Mouse (Mus musculus): ENCODE data around the gene Pabpn1.
A peak's percentile ranks its signal among the peaks of the same experiment; 100 is the strongest.
"Not testable (repeated sequence)": the region's sequence is repeated elsewhere in the genome, so short reads cannot be mapped to it uniquely, and the experiment has no call there.

The Pabpn1 gene

GRCm38 (mm10) chr14:54936831-54937160, 44.5 kb downstream of the Pabpn1 start:
- DNase-seq (ENCODE audit: low spot score in 2 of 2) = no peak

GRCm38 (mm10) chr14:54937361-54938182, 45.3 kb downstream of the Pabpn1 start:
- no peak for DNase-seq (ENCODE audit: low spot score in 2 of 2)

GRCm38 (mm10) chr14:54938431-54939219, 46.3 kb downstream of the Pabpn1 start:
- no peak for DNase-seq (ENCODE audit: low spot score in 2 of 2)

GRCm38 (mm10) chr14:54939434-54940175, 47.3 kb downstream of the Pabpn1 start:
- peak in 1 of 2 experiments; percentile 14 for DNase-seq (ENCODE audit: low spot score in 2 of 2)

GRCm38 (mm10) chr14:54940176-54940530, 47.9 kb downstream of the Pabpn1 start:
- no peak for DNase-seq (ENCODE audit: low spot score in 2 of 2)

- DNase-seq (ENCODE audit: low spot score in 2 of 2) = no peak
Measured at GRCm38 (mm10) chr14:54941024-54941978, 49.0 kb downstream of the Pabpn1 start.

GRCm38 (mm10) chr14:54942479-54942878, 50.2 kb downstream of the Pabpn1 start:
- DNase-seq (ENCODE audit: low spot score in 2 of 2) = no peak

GRCm38 (mm10) chr14:54943971-54944370, 51.7 kb downstream of the Pabpn1 start:
- DNase-seq (ENCODE audit: low spot score in 2 of 2) = no peak

GRCm38 (mm10) chr14:54944939-54945338, 52.6 kb downstream of the Pabpn1 start:
- DNase-seq (ENCODE audit: low spot score in 2 of 2) = no peak

- no peak for DNase-seq (ENCODE audit: low spot score in 2 of 2)
Measured at GRCm38 (mm10) chr14:54945975-54946704, 53.8 kb downstream of the Pabpn1 start.

GRCm38 (mm10) chr14:54947008-54947407, 54.7 kb downstream of the Pabpn1 start:
- not testable (repeated sequence) for DNase-seq (ENCODE audit: low spot score in 2 of 2)

Measured in right cerebral cortex, postnatal 36 days (tissue).